Mouse (Mus musculus): Measurements from ENCODE around the gene B430306N03Rik.

The B430306N03Rik gene

GRCm38 (mm10) chr17:48363421-48363965 lies 47.6 kb downstream of the B430306N03Rik start:
- no peak for DNase-seq

- DNase-seq: no peak
Observed at GRCm38 (mm10) chr17:48365511-48366155, 49.7 kb downstream of the B430306N03Rik start.

DNA sequence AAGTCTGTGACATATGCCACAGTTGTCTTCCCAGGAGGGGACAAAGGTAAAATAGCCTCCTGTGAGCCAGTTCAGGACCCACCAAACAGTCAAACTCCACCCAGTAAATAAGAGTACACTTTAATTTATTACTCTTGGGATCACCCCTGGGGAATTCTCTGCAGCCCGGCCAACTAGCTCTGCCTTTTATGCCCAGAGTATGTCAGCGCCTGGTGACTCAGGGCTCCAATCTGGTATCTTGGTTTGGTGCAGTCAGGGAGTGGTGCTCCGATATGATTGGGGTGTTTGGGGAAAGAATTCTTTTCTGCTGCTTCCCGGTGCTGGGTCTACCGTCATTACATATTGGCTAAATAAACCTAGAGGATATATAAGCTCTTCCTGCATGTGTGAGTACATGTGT lies 50.9 kb downstream of the B430306N03Rik start:
- DNase-seq: no peak

- no peak for DNase-seq
Observed at GRCm38 (mm10) chr17:48371621-48372020, 55.7 kb downstream of the B430306N03Rik start.

GRCm38 (mm10) chr17:48372987-48373386 lies 57.0 kb downstream of the B430306N03Rik start:
- no peak for DNase-seq

DNA sequence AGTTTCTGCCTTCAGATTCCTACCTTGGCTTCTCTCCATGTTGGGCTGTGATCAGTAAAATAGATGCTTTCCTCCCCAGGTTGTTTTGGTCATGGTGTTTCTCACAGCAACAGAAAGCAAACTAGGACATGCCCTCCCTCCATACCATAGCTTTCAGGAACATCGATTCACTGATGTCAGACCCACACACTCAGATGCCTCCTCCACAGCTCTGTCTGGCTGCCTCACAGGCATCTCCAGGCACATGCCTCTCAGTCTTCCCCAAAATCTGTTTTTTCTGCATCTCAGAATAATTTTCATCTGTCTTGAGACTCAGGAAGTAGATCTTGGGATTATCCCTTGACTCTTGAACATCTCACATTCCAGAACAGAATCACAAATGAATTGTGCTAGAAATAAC lies 60.2 kb downstream of the B430306N03Rik start:
- DNase-seq: no peak
